Mouse (Mus musculus) heart, adult 11 months (tissue): Measurements from ENCODE around the gene Ramp1.

Source experiments
- DNase-seq: peaks from one replicate; pipeline ENCODE4 v3.0.0; 2022

Ramp1 gene

DNA sequence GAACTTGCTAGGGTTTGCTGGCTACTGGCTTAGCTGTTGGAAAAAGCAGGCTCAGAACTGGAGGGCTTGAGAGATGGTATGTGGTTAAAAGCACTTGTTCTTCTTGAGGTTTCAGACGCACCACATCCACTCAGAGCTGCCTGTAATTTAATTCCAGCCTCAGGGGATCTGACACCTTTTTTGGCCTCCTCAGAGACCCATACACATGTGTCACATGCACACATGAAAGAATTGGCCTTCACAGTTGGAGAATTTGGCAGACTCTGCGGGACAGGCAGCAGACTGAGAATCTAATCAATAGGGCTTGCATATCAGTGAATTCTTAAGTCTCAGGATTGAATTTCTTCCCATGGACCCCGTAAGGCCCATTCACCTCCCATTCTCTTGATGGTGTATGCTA is 21.5 kb downstream of the Ramp1 start:
- no peak for DNase-seq

DNA sequence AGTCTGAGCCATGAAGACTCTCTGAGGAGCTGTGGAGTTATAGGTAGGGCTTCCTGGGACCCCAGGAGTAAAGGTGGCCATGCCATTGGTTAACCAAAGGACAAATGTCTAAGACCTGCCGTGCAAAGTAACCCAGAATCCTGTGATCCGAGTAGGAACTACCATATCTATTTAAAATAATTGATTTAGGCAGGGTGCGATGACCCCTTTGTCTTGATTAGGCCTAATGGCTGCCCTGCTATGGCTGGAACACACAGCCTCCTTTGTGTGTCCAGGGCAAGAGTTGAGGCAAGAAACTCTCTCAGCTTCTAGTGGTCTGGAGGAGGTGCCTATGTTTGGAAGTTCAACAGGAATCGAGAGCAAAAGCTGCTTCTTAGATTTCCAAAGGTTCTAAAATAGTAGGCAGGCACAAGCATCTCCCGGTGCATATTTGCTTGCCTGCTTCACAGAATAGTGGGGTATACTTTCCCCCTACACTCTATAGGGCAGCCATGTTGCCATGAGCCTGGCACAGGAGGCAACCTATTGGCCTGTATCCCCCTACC is 24.7 kb downstream of the Ramp1 start:
- DNase-seq, result no peak

DNA sequence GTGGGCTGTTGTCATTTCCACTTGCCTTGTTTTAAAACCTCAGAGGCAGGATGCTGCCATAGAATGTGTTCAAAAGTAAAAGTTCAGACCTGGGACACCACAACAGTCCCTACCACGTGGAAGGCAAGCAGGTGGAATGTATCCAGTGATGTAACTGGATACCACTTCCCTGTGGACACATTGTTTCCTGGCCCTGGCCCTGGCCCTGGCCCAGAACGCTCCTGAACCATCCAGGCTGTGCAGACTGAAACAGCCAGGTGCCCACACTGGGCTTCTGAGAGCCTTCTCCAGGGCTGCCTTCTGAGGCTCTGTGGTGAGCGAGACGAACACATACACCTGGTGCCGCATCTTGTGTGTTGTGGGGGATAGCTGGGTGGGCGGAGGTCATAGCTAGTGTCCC is 26.0 kb downstream of the Ramp1 start:
- DNase-seq, result no peak

DNA sequence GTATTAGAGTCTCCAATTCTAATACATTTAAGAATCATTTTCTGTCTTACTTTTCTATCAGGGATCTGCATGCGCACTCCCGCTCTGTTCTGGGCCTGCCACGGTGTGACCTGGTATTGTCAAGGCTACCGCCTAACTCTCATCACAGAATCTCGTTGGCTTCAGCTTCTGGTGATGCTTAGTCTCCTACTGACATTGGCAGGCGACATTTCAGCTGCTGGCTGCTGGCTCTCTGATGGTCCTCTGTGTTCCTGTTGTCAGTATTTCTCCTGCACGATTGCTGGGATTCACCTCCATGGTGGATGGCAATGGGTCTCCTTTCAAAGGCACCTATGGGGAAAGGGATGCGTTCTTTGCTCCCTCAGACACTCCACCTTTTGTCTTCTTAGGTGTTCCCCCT is 26.7 kb downstream of the Ramp1 start:
- DNase-seq, result no peak

DNA sequence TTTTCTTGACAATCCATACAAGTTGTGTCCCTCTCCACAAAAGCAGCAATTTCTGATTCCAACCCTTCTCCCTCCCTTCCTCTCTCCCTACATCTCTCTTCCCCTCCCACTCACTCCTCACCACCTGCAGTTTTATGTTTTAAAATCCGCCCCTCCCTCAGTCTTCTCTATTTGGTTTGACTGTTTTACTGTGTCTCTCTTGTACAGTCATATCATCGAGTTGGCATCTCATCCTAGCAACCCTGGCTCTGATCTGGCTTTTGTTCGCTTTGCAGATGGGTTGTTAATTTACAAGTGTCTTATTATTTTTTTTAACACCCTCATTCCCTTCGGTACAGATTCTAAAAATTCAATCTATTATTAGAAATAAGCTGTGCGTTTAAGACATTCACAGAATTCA is 27.3 kb downstream of the Ramp1 start:
- no peak for DNase-seq

DNA sequence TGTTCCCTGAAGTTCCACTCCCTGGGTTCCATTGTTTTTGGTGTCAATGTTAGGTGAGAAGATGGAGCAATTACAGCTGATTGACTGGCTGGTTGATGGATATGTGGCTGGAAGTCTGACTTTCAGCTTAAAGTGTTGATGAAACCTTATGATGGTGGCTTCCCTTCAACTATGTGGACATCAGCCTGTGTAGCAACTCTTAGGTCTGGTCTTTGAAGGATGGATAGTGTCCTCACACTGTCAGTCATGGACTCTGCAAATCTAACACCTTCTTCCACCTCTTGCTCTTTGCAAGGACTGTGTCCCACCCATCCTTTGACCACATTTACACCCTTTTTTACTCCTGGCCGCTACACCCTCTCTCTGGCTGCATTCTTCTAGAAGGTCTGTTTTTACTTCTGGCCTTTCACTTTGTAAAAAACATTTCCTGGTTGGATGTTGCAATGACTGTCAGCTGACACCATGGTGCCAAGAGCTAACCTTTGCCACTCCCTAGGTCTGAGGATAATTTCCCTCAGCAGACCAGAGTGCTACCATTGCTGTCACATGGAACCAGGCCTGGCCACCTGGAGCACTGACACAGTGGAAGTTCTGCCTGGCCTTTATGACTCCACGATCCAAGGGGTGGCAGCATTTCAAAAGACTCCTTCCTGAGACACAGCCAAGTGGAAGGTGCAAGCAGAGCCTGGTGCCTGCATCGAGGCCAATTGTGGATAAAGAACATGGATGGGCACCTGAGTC is 27.9 kb downstream of the Ramp1 start:
- no peak for DNase-seq

DNA sequence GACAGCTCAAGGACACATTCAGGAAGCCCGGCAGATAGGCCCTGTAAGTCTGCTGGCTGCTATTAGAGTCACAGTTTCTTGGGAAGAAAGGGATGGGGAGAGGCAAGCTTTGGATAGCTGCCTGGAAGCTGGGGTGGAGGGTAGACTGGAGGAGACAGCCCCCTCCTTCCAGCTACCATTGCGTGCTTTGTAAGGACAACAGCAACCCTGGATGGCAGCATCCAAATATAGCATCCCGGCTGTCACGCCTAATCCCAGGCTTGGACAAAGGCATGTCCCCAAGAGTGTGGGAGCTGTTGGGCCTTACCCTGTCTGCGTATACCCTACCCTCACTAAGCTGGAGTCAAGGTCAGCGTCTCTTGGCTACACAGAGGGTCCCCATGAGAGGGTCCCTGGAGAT is 29.7 kb downstream of the Ramp1 start:
- peak; percentile 97 for DNase-seq

DNA sequence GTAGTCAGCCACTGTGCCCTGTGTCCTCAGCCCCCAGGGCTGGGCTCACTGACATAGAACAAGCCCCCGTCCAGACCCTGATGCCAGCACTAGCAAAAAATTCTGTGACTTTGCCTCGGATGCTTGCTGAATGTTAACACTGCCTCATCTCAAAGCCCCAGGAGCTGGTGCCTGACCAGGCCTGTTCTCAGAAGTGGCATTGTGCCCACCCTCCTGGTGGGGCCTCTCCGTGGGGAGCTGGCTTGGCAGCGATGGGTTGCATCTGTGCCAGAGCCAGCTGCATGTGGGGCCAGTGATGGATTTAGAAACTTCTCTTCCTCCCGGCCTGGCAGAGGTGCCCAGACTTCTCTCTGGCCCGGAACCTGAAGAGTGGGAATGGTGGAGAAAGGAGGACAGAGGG is 30.2 kb downstream of the Ramp1 start:
- DNase-seq, result peak; percentile 98

DNA sequence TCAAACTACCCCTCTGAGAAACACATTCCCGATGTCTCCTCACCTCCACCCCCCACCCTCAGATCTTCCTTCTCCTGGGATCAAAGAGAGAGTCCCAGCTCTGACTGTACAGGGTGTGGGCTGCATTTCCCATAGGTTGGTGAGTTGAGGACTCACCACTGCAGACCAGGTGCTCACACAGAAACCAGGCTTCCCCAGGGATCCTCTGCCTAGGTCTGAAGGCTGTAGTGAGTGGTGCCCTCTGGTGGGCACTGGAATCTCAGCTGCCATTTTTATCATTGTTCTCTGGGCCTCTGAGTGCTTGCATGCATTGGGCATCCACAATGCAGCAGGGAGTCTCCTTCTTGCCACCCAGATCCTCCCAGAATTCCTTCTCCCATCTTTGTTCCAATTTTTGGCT is 31.5 kb downstream of the Ramp1 start:
- no peak for DNase-seq

DNA sequence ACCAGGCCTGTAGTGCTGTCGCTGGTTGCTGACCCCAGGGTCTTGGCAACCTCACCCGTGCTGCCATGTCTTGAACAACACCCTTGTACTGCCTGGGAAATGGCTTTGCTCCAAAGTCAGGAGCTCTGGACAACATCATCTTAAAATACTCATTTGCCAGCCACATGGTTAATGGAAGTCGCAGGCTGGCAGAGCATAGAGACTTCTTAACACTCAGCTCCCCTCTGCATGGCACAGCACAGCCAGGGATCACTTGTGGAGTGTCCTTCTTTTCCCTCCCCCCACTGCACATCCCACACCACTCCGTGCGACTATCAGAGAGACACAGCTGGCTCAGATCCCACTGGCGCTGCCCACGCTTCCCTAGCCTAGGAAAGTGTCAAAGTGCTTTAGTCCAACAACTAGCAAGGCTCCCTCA is 32.0 kb downstream of the Ramp1 start:
- peak; percentile 96 for DNase-seq

DNA sequence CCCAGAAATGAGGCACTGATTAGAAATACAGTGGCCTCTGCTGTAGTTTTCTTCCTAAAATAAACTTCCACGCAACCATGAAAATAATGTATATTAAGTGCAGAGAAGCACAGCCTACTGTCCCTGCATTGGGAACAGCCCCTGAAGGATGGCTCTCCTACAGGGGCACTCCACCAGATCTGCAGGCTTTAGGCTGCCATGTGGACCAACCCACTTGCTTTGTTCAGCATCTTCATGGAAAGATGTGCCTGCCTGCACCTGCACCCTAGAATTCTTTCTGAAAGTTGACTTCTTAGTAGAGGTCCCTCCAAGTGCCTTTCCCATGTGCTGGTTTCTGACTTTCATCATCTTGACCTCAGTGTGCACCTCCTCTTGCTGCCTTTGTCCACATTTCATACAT is 35.6 kb downstream of the Ramp1 start:
- DNase-seq, result peak; percentile 70

DNA sequence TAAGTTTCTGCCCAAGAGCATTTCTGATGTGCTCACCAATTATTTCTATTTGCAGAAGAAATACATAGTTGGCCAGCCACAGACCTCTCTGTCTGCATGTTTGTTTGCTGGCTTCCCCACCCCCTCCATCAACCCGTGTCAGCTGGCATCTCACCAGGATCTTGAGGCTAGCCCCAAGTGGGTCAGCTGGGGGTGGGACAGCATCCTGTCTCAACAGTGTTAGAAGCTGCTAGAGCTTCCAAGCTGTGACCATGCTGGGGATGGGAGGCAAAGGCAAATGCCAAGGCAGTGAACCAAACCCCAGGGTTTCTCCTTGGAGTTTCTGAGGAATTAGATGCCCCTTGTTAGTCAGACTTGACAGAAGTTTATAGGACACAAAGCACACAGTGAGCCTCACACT is 36.4 kb downstream of the Ramp1 start:
- DNase-seq, result peak; percentile 93

DNA sequence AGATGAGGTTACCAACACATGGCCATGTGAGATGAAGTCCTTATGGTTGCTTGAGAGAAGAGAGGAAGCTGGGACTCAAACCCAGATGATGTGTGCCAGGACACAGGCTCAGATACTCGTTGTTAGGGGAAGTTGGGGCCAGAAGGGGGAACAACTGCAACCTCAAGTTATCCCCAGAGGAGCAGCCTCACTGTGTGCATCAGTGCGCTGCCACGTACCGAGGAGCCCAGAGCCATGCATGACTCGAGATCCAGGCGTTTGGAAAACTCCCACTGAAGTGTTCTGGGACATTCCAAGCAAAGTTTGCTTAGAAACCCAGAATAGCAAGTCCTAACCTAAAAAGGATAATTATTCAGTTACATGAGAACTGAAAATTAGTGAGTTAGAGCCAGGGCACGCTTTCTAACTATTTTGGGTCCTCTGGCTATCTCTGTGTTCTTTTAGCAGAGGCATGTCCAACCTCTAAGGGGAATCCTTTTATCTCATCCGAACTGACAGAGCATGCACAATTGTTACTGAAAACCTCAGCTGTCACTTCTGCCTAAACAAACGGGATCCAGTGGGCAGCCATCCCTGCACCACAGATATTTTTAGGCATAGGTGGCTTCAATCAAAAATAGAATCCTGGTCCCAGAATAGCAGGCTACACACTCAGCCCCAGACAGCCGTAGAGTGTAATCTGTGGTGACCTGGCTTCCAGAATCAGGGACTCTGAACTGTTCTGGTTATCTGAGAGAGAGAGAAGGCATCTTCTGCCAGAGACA is 37.1 kb downstream of the Ramp1 start:
- peak; percentile 96 for DNase-seq

DNA sequence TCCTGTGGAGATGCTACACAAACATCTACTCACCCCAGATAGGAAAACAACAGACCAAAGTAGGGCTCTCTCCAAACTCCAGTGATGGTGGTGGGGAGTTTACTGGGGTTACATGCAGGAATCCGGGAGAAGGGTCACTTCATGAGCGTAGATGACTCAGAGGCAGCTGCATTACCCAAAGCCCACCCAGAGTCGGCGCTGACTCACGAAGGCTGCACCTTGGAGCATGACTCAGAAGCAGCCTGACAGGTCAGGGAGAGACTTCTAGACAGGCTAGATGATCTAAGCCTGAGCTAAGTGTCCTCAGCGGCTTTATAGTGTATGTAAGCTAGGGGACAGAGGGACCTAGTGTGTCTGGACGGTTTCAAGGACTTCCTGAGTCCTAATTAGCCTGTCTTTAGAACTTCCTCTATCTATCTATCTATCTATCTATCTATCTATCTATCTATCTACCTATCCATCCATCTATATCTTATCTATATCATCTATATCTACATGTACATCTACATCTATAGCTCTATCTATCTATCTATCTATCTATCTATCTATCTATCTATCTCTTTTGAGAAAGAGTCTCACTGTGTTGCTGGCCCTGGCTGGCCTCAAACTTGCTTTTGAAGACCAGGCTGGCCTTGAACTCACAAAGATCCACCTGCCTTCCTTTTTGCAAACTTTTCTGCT is 40.2 kb downstream of the Ramp1 start:
- peak; percentile 67 for DNase-seq

DNA sequence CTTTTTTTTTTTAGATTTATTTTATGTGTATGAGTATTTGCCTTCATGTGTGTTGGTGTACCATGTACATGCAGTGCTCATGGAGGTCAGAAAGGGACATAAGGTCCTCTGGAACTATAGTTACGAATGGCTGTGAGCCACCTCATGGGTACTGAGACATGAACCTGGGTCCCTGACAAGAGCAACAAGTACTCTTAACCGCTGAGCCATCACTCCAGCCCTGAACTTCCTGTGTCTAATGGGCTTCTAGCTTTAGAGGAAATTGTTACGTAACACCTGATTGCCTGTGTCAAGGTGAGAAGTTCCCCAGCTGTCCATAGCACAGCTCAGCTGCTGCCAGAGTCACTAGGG is 40.7 kb downstream of the Ramp1 start:
- peak; percentile 75 for DNase-seq

DNA sequence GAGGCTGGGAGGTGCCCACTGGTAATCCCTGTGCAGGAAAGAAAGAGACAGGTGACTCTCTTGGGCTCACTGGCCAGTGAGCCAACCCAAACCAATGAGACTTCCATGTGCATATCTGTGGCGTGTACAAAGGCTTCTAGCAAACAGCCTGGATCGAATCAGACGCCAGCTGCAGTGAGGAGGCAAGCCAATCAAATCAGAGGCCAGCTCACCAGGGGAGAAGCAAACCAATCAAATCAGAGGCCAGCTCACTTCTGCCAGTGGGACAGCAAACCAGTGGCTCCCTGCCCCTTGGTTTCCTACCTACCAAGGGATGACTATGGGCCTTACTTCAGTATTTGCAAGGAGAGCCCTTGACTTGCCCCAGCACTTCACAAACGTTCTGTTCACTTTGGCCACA is 46.9 kb downstream of the Ramp1 start:
- peak; percentile 84 for DNase-seq

DNA sequence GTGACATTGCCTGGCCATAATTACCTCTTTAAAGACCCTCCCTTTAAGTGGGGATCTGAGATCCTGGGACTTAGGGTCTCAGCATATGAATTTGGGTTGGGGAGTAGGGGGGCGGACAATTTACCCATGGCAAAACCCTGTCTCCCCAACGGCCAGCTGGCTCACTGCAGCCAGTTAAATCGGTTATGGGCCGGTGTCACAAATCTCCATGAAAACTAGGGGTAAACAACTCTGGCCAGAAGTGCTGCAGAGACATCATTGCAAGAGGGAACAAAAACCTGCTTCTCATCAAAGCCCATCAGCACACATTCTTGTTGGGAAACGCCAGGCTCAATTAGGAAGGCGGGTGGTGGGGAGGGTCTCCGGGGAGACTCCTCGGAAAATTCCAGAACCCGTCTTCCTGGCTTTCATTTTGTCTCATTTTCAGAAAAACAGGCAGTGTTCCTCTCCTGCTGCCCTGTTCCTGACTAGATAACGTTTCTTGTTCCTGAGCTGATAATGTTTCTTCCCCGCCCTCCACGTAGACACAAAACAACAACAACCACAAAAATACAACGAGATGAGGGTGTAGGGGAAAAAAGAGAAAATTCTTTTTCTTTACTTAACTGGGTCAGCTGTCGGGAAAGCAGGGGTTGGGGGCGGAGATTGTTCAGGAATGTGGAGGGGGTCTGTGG is 47.9 kb downstream of the Ramp1 start:
- DNase-seq, result peak; percentile 92

DNA sequence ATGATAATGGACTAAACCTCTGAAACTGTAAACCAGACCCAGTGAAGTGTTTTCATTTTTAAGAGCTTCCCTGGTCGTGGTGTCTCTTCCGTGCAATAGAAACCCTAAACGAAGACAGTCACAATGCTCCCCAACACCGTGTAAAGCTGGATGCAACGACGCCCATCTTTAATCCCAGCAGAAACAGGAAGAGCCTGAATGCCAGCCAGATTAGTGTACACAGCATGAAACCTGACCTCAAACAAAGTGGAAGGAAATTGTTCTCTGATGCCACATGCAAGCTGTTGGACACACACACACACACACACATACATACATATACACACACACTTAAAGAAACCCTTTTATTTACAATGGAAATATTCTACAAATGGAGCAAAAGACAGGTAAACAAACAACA is 51.5 kb downstream of the Ramp1 start:
- peak; percentile 55 for DNase-seq

DNA sequence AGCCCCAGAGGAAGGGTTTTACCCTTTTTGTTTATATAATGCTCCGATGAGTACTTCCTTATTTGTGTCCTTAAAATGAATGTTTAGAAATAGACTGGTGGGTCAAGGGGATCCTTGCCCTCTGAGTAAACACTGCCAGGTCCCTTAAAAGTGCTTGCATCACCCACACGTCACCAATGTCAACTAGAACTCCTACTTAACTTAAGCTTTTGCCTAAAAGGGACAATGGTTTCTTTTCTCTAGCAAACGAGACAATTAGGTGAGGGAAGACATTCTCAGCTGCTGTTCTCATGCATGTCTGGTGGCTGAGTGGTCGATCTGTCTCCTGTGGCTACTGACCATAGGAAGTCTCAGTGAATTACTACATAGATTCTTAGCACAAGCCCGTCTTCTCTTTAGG is 52.3 kb downstream of the Ramp1 start:
- DNase-seq, result peak; percentile 22

DNA sequence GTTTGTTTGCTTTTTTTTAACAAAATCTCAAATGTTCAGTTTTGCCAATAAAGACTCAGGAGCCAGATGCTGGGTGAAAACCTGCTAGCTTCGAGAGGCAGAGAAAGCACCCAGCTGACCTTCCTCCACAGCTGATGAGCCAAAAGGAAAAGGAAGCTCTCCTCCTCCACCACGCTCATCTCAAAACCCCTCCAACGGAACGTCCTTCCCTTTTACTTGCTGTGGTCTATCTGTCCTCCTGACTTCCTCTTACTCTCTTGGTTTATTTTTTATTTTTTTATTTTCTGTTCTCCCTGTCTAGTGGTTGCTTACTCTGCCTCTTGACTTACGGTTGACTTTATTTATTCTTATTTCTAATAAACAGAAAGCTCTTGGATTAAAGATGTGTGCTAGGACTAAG is 55.8 kb downstream of the Ramp1 start:
- peak; percentile 88 for DNase-seq

DNA sequence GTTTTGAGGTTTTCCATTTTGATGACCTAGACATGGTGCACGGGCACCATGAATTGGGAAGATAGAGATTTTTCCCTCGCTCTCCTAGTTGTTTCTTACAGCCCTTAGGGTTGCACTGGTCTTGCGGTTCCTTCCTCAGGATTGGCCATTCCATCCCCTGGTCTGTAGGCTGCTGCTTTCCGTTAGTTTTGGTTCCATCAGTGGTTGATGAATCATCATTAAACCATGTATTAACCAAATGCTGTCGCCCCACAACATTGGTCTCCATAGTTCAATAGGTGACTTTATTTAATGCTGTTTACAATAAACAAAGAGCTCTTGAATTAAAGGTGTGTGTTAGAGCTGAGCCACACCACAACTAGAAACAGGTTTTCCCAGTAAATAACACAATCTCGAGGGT is 58.1 kb downstream of the Ramp1 start:
- peak; percentile 34 for DNase-seq

DNA sequence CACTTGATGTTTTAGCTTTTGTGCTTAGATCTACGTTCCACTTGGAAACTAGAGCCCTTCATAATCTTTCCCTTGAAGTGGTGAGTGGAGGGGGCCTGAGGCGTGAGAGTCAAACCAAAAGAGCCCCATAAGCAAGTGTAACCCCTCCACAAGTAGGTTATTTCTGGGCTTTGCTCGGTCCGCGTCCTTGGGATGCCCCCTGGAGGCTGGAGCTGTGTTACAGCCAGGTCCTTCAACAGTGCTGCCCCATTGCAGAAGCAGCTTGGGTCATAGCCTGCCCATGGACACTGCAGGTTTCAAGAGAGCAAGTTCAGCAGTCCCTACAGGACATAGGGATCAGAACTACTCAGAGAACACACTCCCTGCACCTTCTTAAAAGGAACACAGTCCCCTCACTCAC is 59.5 kb downstream of the Ramp1 start:
- DNase-seq, result peak; percentile 93

DNA sequence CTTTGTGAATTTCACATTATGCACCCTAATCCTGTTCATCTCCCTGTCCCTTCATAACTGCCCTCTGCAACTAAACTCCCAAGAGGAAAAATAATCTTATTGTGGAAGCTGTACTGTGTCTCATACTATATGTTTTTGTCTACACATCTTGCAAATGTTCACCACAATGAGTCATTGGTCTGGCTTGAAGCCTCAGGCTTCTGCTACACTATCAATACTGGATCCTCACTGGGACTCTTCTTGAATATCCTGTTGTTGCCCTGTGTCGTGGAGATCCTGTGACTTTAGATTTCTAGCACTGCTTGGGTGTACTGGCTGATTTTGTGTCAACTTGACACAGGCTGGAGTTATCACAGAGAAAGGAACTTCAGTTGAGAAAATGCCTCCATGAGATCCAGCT is 60.2 kb downstream of the Ramp1 start:
- DNase-seq, result no peak
